Mouse (Mus musculus) CH12.LX (cell line): ENCODE measurements at regions not wholly inside any gene's neighbourhood (a gene's known extent, or its start where the extent isn't known, plus 50 kb on each side); places are given as distances from the start of the nearest gene placed in this dataset.

ENCODE experiments used
- BHLHE40 ChIP-seq: IDR thresholded peaks from 2 replicates; pipeline ENCODE4 v1.6.1; 2011; ENCODE audit warnings: mild to moderate bottlenecking, low read depth, low read length, improper control_type of control experiment
- CTCF ChIP-seq, 2 experiments: IDR thresholded peaks in 1 of 2; conservative IDR thresholded peaks in 1 of 2; 2 replicates each; pipeline ENCODE4 v1.5.1; 2011 to 2012; ENCODE audit warnings: low read depth in 2 of 2, low read length in 2 of 2, improper control_type of control experiment in 1 of 2, inconsistent platforms in 1 of 2, mild to moderate bottlenecking in 1 of 2, moderate library complexity in 1 of 2
- EP300 ChIP-seq: IDR thresholded peaks from 2 replicates; pipeline ENCODE4 v1.6.1; 2011; ENCODE audit warnings: low read length, improper control_type of control experiment
- MAX ChIP-seq: IDR thresholded peaks from 2 replicates; pipeline ENCODE4 v1.6.1; 2011; ENCODE audit warnings: low read length, improper control_type of control experiment
- MEF2A ChIP-seq: IDR thresholded peaks from 2 replicates; pipeline ENCODE4 v1.6.1; 2014; ENCODE audit warnings: low read depth, mild to moderate bottlenecking, inconsistent platforms, low read length, improper control_type of control experiment, borderline replicate concordance
- POLR2A ChIP-seq: IDR thresholded peaks from 2 replicates; pipeline ENCODE4 v1.6.1; 2011; ENCODE audit warnings: low read depth, mild to moderate bottlenecking, improper control_type of control experiment, low read length
- POLR2AphosphoS2 ChIP-seq: IDR thresholded peaks from 2 replicates; pipeline ENCODE4 v1.6.1; 2011; ENCODE audit warnings: low read depth, low read length, improper control_type of control experiment
- ZC3H11A ChIP-seq: IDR thresholded peaks from 2 replicates; pipeline ENCODE4 v1.6.1; 2012; ENCODE audit warnings: low read depth, mild to moderate bottlenecking, inconsistent platforms, low read length, improper control_type of control experiment
- ZNF384 ChIP-seq: IDR thresholded peaks from 2 replicates; pipeline ENCODE4 v1.6.1; 2012; ENCODE audit warnings: low read depth, low read length, improper control_type of control experiment, inconsistent platforms

GRCm38 (mm10) chr13:90781974-90782373 lies 123.2 kb downstream of the Atp6ap1l start:
- TF ChIP-seq MEF2A (no peak), CTCF (conservative IDR thresholded peaks at IDR 0.05 in 1 of 2, IDR thresholded peaks at IDR 0.05 in 1 of 2; ENCODE audit: low read depth in 2 of 2, low read length in 2 of 2) (no peak), EP300 (no peak), BHLHE40 (no peak), MAX (no peak), POLR2A (no peak), ZC3H11A (no peak), POLR2AphosphoS2 (no peak), ZNF384 (no peak)
